Mouse (Mus musculus): ENCODE measurements around the gene Ninl.

GRCm38 (mm10) chr2:150949652-150950051, 89.5 kb downstream of the Ninl start:
- TF ChIP-seq CTCF (IDR thresholded peaks at IDR 0.05; ENCODE audit: control insufficient read depth, insufficient read depth, insufficient read length), result no peak
- no peak for TF ChIP-seq USF1 (IDR thresholded peaks at IDR 0.05; ENCODE audit: low read depth)
- no peak for TF ChIP-seq MYOD1 (IDR thresholded peaks at IDR 0.05; ENCODE audit: control insufficient read depth, insufficient read length, low read depth)
